Mouse (Mus musculus) left cerebral cortex, adult 8-10 months (tissue): ENCODE data around the gene Kctd18. TPM values are rescaled to one million over a fixed set of nuclear protein-coding genes. Genes with fewer than 3 reads are reported as not detected.

ENCODE experiments used
- DNase-seq, 2 experiments: peaks; one replicate each; pipeline ENCODE4 v3.0.0; 2022; ENCODE audit warnings: low spot score in 2 of 2
- total RNA-seq, 4 experiments: library from RNA; stranded (reverse); gene quantifications; 2 replicates each; pipeline ENCODE4 v1.2.4; 2022

The Kctd18 gene
- total RNA-seq, 4 experiments from 2014 or later: 17.6 to 20.3 (median 19.8) TPM

DNA sequence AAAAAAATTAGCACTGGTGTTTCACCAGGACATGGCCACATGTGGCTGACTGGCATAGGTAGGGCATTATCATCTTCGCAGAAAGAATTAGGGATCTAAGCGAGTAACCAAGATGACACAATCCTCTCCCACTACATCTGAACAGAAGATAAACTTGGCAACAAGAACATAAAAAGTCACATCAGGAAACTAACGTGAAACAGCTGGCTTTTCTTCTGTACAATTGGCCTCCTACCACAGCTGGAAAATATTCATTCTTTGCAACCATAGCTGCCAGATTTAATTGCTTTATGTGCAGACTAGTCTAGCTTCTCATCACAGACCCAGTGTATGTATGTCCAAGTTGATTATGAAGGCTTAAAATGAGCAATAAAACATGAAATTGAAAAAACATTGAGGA is 112.8 kb downstream of the Kctd18 start:
- DNase-seq: no peak

Other genes starting within 250 kb of the Kctd18 start
- gene Spats2l, start 244.8 kb downstream of the Kctd18 start, total RNA-seq: 10 to 100 TPM; 35.5 to 41.7 (median 39.2) TPM
- under 1 TPM; 0.42 to 0.76 (median 0.55) TPM for gene Sgo2a, start 23.0 kb downstream of the Kctd18 start, total RNA-seq
- 1 to 10 TPM; 3.9 to 4.9 (median 4.6) TPM for gene Aox1, start 11.0 kb upstream of the Kctd18 start, total RNA-seq
- gene Aox3, start 94.2 kb upstream of the Kctd18 start, total RNA-seq: 1 to 10 TPM; 3.3 to 4.1 (median 3.9) TPM
- gene Aox4, start 191.4 kb upstream of the Kctd18 start, total RNA-seq: 1 to 10 TPM; 3.0 to 4.0 (median 3.4) TPM